Mouse (Mus musculus) ES-E14 (cell line): Measurements from ENCODE around the gene Pilrb2. TPM values are rescaled to one million over a fixed set of nuclear protein-coding genes. Genes with fewer than 3 reads are reported as not detected.
"Not testable (repeated sequence)": the region's sequence is repeated elsewhere in the genome, so short reads cannot be mapped to it uniquely, and the experiment has no call there.

Experiments
- DNase-seq: peaks from one replicate; pipeline ENCODE4 v3.0.0-alpha.2; 2013; ENCODE audit warnings: low read depth, low spot score
- H3K27ac ChIP-seq: 2 replicates; pipeline ENCODE4 v1.5.1; 2012; ENCODE audit warnings: low read depth, mild to moderate bottlenecking, low read length, moderate library complexity, mixed read lengths; ENCODE audit not compliant: poor library complexity, insufficient read depth, severe bottlenecking
- H3K36me3 ChIP-seq: 2 replicates; pipeline ENCODE4 v1.6.1; 2012; ENCODE audit warnings: mild to moderate bottlenecking, low read length, moderate library complexity, mixed read lengths; ENCODE audit not compliant: control insufficient read depth, poor library complexity, insufficient read depth, severe bottlenecking
- H3K4me1 ChIP-seq, 2 experiments: fragments of 150-350 bp in 1 of 2; sonication (generic) in 1 of 2; 2 replicates each; pipeline ENCODE4 v1.6.1; 2012; ENCODE audit warnings: low read length in 2 of 2, mild to moderate bottlenecking in 1 of 2, mixed read lengths in 1 of 2; ENCODE audit not compliant: control insufficient read depth in 2 of 2, insufficient read depth in 2 of 2, poor library complexity in 1 of 2
- H3K4me3 ChIP-seq, 2 experiments: fragments of 150-350 bp in 1 of 2; sonication (generic) in 1 of 2; 2 replicates each; pipeline ENCODE4 v1.5.1; 2012; ENCODE audit warnings: low read length in 2 of 2, low read depth in 1 of 2, mild to moderate bottlenecking in 1 of 2, mixed read lengths in 1 of 2; ENCODE audit not compliant: insufficient read depth in 1 of 2, poor library complexity in 1 of 2, severe bottlenecking in 1 of 2
- H3K9ac ChIP-seq: 2 replicates; pipeline ENCODE4 v1.6.1; 2012; ENCODE audit warnings: low read depth, mild to moderate bottlenecking, low read length, mixed read lengths; ENCODE audit not compliant: poor library complexity, insufficient read depth, severe bottlenecking
- H3K9me3 ChIP-seq: fragments of 150-350 bp; sonication (generic); 2 replicates; pipeline ENCODE4 v1.6.1; 2012; ENCODE audit warnings: low read depth, mild to moderate bottlenecking, low read length; ENCODE audit not compliant: control insufficient read depth, insufficient read depth
- CHD2 ChIP-seq: IDR thresholded peaks from 2 replicates; pipeline ENCODE4 v1.6.1; 2014; ENCODE audit warnings: mild to moderate bottlenecking, low read depth, low read length, inconsistent platforms
- HCFC1 ChIP-seq: IDR thresholded peaks from 2 replicates; pipeline ENCODE4 v1.6.1; 2012; ENCODE audit warnings: low read length, inconsistent platforms, borderline replicate concordance; ENCODE audit not compliant: insufficient read depth
- MAFK ChIP-seq: IDR thresholded peaks from 2 replicates; pipeline ENCODE4 v1.6.1; 2014; ENCODE audit warnings: mild to moderate bottlenecking, low read depth, low read length, inconsistent platforms; ENCODE audit not compliant: insufficient read depth
- ZC3H11A ChIP-seq: IDR thresholded peaks from 2 replicates; pipeline ENCODE4 v1.6.1; 2012; ENCODE audit warnings: low read depth, mild to moderate bottlenecking, inconsistent platforms, low read length, borderline replicate concordance
- ZNF384 ChIP-seq: IDR thresholded peaks from 2 replicates; pipeline ENCODE4 v1.6.1; 2012; ENCODE audit warnings: low read depth, low read length, inconsistent platforms
- in situ Hi-C, 2 experiments: fragments of 600-800 bp; cut with MboI; formaldehyde crosslinking; loops; one replicate each; pipeline ENCODE4 v1.15.1; 2025; ENCODE audit warnings: low sequenced_read_pairs in 2 of 2, inconsistent platforms in 1 of 2; ENCODE audit not compliant: unreplicated experiment in 2 of 2
- total RNA-seq: library from RNA; depleted of rRNA; stranded (reverse); fragments of 300-350 nt; gene quantifications from 2 replicates; pipeline ENCODE4 v1.2.3, GENCODE M21; 2012

Gene Pilrb2
- total RNA-seq, 1 experiment: not detected

- H3K9ac ChIP-seq, H3K9me3 ChIP-seq, H3K4me3 ChIP-seq, H3K4me1 ChIP-seq, H3K36me3 ChIP-seq, in situ Hi-C loops, DNase-seq, H3K27ac ChIP-seq: not testable (repeated sequence)
These were observed 16.7 kb downstream of the Pilrb2 start for GRCm38 (mm10) chr5:137854907-137855306.

GRCm38 (mm10) chr5:137850313-137850712 lies 21.3 kb downstream of the Pilrb2 start:
- H3K9me3 ChIP-seq, H3K4me1 ChIP-seq, H3K4me3 ChIP-seq, H3K36me3 ChIP-seq, DNase-seq, H3K27ac ChIP-seq, H3K9ac ChIP-seq, in situ Hi-C loops: not testable (repeated sequence)

- H3K36me3 ChIP-seq, H3K4me3 ChIP-seq, in situ Hi-C loops, H3K4me1 ChIP-seq, H3K9me3 ChIP-seq, H3K27ac ChIP-seq, DNase-seq, H3K9ac ChIP-seq: not testable (repeated sequence)
These were observed 34.5 kb downstream of the Pilrb2 start for GRCm38 (mm10) chr5:137837110-137837509.

- Histone ChIP-seq H3K4me3 (no peak overlapping the region), H3K36me3 (no peaks in the 10 kb centered on the region), H3K27ac (no peak overlapping the region), H3K9me3 (no peaks in the 10 kb centered on the region), H3K4me1 (no peaks in the 10 kb centered on the region), H3K9ac (no peak overlapping the region)
- TF ChIP-seq ZC3H11A: no peak
- TF ChIP-seq HCFC1: no peak
- no peak for TF ChIP-seq ZNF384
- no peak for TF ChIP-seq CHD2
- no peak for TF ChIP-seq MAFK
- DNase-seq: no peak
- in situ Hi-C loops: no loop called here
These were observed 35.0 kb downstream of the Pilrb2 start for GRCm38 (mm10) chr5:137836611-137837010.

- H3K4me1 ChIP-seq, in situ Hi-C loops, H3K9ac ChIP-seq, H3K9me3 ChIP-seq, DNase-seq, H3K27ac ChIP-seq, H3K4me3 ChIP-seq, H3K36me3 ChIP-seq: not testable (repeated sequence)
These were observed 35.6 kb downstream of the Pilrb2 start, which contains the start of gene Pilra for GRCm38 (mm10) chr5:137835966-137836520. Gene Pilra, minus strand, starts transcription at chr5:137836281.
